Mouse (Mus musculus) heart, adult 8-10 months (tissue): ENCODE measurements at regions not wholly inside any gene's neighbourhood (a gene's known extent, or its start where the extent isn't known, plus 50 kb on each side); places are given as distances from the start of the nearest gene placed in this dataset.
"Not testable (repeated sequence)": the region's sequence is repeated elsewhere in the genome, so short reads cannot be mapped to it uniquely, and the experiment has no call there.

ENCODE experiments used
- DNase-seq: peaks from one replicate; pipeline ENCODE4 v3.0.0; 2022; ENCODE audit warnings: low spot score

DNA sequence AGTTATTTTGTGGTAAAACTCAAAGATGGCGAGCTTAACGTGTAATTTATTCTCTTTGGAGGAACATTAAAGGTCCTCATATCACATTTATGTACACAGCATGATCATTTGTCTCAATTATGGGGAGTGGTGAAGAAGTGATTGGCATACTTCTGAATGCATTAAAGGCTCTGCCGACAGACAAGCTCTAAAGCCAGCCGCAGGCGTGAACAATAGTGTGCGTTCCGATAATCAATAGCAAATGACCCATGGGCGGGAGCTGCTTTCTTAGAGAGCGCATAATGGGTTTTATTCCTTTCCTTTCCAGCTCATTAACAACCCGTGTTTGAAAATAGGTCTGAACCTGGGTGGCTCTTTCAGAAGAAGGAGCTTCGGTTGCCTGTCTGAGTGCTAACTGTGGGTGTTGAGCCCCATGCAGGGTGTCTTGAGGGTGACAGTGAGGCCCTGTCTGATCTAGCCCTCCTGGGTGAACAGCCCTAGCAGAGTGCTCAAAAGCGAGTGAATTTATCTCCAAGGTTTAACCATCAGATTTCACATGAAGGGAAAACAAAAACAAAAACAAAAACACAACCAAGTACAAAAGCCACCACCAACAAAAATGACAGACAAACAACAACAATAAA, 210.5 kb downstream of the Zfp619 start:
- no peak for DNase-seq

DNA sequence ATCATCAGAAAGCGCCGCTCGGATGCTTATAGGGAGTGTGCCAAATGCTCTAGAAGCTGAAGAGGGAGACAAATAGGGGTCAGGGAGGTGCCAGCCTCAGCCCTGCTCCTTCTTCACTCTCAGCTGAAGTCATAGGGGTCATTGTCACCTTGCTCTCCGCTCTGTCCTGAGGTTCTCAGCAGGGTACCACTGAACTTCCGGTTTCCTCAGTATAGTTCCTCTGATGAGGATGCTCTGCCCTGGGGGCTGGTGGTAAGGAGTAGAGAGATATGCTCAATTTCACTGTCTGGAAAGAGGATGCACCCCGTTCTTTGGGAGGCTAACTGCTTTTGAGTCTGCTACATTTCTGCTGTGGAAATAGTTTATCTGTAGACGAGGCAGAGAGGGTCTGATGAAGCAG, 211.4 kb downstream of the Zfp619 start:
- no peak for DNase-seq

DNA sequence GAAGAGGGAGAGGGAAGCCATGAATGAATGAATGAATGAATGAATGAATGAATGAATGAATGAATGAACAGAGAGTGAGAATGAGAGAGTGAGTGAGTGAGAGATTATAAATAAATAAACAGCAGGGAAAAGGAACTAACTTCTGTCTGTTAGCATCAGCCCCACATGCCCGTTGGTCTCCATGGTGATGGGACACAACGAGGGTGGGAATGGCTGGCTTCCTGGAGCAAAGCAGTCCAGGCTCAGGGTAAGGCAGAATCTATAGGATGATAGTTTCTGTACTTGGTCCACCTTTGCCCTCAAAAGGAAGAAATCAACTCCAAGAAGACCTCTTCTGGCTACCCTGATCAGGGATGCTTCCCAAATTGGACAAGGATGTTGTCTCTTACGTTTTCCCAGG, 212.2 kb downstream of the Zfp619 start:
- DNase-seq = no peak

DNA sequence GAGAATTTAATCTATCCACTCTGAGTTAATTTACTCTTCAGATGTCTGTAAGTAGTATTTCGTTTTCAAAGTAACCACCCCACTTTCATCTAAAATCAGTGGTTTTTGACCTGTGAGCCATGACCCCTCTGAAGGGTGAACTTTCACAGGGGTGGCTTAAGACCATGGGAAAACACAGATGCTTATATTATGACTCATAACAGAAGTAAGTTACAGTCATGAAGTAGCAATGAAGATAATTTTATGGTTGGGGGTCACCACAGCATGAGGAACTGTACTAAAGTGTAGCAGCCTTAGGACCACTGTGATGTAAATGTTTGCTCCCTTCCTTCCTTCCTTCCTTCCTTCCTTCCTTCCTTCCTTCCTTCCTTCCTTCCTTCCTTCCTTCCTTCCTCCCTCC, 215.2 kb downstream of the Zfp619 start:
- DNase-seq = no peak

DNA sequence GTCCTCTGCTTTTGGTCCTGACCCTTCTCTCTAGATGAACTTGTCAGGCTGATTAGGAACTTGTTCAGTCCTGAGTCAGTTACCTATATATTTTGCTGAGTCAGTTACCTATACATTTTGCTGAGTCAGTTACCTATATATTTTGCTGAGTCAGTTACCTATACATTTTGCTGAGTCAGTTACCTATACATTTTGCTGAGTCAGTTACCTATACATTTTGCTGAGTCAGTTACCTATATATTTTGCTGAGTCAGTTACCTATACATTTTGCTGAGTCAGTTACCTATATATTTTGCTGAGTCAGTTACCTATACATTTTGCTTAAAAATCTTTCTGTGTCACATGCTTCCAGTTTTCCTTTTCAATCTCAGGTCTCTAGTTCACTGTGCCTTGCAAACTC, 230.8 kb downstream of the Zfp619 start:
- DNase-seq = not testable (repeated sequence)

DNA sequence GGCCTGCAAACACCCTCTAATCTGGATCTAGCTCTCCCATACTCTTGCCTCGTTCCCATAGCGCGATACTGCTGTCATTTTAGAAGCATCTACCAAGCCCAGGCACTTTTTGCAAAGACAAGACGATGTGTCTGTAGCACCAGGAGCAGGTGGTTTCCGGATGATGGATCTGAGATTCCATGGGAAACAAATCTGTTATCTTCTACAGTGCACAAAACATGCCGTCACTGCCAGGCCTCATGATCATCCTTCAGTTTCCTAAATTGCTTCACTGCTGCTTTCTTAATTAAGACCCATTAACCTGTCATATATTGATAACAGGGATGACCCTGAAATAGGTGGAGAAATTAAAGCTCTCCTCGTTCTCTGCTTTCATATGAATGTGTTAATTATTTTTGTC, 232.9 kb downstream of the Zfp619 start:
- DNase-seq = no peak

DNA sequence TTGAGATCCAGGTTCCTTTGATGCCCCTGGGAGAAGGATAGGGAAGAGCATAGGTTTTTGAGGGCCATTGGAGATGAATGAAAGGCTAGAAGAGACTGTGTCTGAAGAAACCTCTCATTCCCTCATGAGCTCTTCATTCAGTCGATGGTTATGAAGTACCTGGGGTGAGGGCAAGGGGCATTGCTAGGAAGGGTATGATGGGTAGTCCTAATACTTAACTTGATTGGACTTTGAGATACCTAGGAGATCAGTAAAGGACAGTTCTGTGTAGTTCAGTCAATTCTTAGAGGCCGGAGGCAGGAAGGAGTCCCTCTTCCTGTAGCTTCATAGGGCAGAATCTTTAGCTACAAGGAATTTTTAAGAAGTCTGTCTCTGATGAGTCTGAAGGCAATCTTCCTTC, 246.8 kb downstream of the Zfp619 start:
- DNase-seq = no peak

DNA sequence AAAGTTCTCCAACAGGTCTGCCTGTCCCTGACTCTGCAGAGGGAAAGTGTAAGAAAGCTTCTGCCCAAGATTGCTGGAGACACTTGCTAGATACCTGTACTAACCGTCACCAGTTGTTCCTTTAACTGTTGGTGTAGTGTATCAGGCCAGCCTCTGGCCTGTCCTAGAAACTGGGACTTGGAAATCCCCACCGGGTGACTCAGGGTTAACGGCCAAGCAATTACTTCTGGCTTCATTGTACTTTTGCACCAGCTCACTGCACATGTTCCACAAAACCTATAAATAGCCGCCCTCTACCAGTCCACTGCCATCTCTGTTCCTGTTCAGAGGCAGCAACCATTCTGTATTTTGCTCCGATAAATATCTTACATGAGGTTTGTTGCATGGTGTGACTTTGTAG, 247.5 kb downstream of the Zfp619 start:
- no peak for DNase-seq

DNA sequence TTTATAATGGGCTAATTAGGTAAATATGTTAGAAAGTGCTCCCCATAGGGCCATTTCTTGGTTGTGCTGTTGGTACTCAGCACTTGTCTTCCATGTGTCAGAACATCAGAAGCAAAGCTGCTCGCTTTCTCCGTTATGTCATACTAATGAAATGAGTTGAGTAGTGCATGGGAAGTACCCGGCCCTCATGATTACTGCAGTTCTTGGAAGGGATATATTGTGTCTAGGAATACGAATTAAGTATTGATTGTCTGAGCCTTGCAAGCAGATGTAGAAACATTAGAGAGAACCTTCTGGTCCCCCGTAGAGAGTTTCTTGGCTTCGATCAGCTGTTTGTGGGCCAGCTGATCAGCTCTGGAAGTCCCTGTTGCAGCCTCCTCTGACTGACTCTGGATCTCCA, 255.7 kb downstream of the Zfp619 start:
- DNase-seq = no peak

DNA sequence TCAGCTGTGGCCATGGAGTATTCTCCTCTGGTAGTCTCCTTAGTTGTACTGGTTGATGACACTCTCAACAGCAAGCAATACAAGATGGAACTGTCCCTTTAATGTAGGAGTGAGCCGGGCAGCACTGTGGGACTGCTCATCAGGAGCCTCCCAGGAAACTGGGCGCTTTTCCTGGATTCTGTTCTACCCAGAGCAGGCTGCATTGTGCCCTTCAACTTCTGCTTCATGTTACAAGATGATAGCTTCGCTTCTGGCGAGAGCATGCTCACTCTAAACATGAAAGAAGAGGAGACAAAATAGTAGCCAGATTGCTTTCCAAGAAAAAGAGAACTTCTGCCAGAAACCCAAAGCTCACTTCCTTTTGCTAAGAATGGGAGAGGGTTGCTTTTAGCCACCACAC, 271.8 kb downstream of the Zfp619 start:
- no peak for DNase-seq

DNA sequence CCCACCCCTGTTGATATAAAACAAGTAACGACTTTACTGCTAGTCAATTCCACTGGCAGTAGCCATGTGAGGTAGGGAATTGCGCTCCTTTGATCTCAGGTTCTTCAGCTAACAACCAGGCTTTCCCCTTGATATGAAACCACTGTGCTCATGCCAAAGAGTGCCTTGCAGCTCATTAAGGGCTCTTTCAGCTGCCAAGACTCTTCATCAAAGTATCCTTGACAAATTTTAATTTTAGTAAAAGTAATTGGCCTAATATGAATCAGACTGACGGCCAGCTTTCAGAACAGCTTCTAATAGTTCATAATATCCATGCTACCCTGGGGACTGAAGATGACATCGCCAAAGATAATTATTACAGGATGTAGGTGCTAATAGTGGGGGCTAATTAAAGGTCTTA, 272.3 kb downstream of the Zfp619 start:
- no peak for DNase-seq

DNA sequence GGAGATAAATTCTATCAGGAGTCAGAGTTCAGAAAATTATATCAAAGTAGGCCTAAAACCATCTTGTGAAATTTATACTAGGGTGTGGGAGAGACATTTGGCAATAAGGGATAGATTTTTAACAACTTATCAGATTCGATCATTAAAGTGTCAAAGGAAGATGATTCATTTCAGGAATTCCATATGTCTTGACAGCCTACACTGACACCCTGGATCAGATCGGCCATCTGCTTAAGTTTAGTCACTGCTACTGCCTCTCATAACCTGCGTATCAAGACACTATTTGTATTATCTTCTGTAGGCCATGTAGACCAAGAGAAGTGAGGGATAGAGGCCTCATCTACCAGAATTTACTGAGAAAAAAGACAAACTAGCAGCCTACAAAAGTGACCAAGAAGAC, 277.2 kb downstream of the Zfp619 start:
- DNase-seq = no peak

DNA sequence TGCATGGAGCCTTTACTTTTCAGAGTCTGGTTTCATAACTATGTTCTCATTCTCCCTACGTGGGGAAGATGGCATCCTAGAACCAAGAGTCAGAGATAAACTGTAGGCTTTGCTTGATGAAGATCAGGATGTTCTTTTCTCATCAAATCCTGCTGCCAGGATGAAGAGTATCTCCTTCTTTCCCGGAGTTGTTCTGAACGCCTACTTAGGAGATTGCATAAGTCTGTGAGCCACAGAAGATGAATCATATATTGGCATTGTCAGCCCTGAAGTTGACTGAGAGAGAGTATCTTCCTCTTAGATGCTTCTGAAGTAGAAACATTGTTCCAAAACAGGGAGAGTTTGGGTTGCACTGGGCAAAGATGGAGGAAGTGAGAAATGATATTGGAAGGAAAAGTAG, 286.7 kb downstream of the Zfp619 start:
- DNase-seq = no peak

DNA sequence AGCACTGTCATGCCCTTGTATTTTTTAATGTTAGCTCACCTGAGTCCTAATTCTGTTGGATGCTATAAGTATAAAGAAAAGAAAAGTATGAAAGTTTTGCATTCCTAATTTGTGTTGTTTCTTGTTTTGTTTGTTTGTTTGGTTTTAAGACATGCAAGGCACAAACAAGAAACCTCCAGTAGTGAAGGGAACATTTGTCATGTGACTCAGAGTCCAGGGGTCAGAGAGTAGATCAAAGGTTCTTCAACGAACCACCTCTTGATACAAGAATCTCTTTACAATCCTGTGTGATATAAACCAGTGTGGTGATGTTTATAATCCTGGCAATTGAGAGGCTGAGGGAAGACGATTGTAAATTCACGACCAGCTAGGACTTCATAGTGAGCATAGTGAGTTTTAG, 300.5 kb downstream of the Zfp619 start:
- no peak for DNase-seq

DNA sequence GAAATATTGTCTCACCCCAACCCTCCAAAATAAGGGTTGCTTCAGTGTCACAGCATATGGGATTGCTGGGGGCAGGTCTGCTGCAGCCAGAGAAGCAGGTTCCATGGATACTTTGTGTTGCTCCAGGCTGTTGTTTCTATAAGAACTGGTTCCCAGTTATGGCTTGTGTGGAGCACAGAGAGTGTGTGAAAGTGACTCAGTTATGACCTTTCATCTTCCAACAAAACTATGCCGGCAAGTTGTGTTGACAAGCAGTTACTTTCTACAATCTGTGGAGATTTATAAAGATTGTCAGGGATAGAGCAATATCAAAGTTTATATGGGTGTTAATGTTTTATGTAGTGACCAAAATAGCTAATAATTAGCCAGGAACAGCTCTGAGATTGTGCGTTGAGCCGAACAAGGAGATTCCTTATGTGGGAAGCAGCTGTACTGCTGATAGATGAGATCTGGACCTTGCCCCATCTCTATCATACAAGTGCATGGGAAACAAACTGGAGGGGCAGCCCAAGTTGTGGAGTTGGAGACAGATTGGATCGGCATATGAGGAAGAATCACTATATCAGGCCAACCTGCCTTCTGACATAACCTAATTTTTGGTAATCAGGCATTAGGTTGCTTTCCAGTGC, 305.1 kb downstream of the Zfp619 start:
- DNase-seq = no peak

DNA sequence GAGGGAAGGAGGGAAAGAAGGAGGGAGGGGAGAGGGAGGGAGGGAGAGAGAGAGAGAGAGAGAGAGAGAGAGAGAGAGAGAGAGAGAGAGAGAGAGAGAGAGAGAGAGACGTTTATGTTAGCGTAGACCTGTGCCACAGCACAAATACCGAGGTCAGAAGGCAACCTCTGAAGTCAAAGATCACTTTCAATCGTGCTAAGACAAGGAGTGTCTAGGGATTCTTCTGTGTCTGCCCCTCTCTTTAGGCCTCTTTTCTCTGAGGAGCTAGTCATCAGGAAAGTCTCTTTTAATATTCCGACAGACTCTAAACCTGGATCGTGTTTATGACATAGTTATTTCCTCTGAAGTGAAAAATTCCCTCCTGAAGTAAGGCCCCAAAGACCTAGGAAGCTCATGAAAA, 310.8 kb downstream of the Zfp619 start:
- DNase-seq = no peak

DNA sequence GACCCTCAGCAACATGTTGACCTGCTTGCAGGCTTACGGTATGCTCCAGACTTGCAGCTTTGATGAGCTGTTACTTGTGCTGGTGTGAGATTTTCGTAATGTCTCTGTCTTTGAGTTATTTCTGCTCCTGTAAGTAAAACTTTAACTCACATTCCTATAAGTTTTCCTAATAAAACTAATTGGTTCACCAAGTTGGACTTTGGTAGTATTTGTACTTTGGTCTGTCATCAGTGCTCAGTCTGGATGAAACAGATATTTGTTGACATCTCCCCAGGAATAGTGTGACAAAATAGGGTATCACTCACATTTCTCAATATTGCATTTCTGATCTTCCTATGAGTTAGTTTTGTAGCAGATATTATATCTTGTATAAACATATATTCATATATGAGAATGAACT, 313.3 kb downstream of the Zfp619 start:
- DNase-seq = no peak

DNA sequence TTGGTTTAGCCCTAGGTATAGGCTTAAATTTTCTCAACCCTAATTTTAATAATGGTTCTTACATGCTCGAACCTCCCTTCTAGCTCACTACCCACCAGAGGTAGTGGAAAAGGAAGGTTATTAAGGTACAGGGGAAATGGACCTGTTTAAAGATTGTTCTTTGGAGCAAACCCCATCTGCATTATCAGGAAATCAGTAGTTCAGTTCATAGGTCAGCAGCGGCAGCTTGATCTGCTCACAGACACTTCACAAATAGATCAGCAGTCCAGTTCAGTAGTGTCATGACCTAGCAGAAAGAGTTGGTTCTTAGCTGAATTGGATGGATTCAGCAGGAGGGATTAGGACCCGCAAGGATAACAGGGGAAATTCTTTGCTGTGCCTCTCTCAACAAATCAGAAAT, 324.4 kb downstream of the Zfp619 start:
- no peak for DNase-seq

DNA sequence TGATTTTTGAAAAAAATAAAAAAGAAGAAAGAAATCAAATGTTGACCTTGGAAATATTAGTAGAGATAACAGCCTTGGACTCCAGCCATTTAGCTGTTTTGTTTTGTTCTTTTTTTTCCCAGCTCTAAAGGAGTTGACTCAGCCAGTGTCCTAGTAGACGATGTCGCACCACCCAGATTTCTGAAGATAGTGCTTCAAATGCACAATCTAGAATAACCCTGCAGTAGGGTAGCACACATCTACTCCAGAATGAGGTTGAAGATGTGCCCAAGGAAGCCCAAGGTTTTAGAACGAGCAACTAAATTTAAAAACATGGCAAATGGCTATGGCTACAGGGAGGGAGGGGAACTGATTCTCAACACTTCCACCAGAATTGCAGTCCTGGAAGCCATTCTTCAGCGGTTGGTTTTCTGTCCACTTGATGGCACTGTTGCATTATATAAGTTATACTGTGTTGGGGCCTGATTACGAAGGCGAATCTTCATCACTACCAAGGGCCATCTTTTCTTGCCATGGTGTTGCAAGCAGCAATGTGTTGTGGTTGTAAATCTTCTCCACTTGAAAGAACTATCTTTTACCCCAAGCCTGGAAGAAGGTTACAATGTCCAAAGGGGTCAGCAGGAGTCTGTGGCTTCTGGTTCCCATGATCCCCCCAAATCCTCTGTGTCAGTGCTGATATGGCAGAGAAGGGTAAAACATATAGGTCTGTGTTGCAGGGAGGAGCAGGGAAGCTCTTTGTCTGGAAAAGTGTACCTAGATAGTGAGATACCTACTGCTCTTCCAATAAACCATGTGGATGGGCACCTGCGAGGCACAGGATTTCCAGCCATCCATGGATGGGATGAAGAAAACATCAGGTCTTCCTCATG, 330.6 kb downstream of the Zfp619 start:
- peak; percentile 58 for DNase-seq

DNA sequence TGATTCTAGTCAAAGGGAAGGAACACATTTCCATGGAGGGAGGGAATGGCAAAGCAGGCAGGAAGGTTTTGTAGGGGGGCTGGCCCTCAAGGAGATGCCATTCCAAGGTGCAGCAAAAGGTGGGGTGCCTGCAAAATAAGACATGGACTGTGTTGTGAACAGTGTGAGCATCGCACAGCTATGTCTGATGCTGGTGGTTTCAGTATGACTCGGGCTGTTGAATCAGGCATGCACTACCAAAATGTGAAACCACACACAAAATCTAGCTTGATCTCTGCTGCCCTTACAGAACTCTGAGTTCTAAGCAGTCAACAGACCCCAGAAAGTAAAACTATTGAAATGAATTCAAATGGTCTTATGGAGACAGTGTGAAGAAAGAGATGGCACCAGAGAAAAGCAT, 339.7 kb downstream of the Zfp619 start:
- DNase-seq = no peak

DNA sequence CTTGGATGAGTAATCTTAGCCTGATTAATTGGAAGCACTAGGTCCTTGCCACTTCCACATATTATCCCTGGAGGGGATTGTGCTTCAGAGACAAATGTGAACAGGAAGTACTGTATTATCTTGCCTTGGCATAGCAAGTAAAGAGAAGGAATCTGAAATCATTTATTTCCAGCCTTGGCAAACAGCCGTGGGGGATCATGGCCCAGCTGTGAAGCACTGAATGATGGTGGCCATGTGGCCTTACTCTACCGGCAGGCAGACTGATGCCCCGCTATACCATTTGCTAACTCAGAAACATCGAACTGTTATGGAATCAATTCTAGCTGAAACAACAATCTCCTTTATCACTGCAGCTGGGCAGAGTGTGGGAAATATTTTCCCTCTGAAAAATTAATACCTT, 345.3 kb downstream of the Zfp619 start:
- no peak for DNase-seq

DNA sequence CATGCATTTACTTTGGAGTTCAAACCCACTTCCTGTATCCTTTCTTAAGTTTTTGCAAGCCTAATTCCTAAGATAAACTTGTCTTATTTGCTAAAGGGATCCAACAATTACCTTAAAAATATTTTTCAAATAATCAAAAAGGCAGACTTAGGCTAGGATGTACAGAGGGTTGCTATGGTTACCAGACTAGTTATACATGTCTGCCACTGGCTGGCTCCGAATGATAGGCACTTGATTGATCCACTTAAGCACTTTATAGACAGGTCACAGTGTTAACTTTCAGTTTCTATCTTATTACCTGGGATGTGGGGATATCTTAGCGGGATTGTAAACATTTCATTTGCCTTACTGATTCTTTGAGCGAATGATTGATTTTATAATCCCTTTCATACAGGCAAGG, 346.6 kb downstream of the Zfp619 start:
- DNase-seq = no peak

DNA sequence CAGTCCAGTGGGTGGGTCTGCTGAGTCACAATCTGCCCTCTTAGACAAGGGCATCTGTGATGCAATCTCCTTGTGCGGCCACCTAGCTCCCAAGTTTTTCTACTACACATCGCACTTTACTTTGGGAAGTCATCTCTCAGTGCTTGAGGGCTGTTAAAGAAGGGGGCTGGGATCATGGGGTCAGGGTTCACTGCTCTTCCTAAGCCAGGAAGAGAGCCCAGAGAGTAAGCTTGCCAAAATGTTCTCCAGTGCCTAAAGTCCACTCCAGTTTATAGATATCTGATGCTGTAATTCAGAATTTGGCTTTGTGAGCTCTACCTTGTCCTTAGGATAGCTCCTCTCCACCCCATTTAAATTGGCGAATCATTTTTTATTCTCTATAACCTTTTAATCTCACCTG, 347.2 kb downstream of the Zfp619 start:
- DNase-seq = no peak
